Mouse (Mus musculus): ENCODE measurements around the gene Polr3c. TPM values are rescaled to one million over a fixed set of nuclear protein-coding genes. Genes with fewer than 3 reads are reported as not detected.

Polr3c gene
- polyA plus RNA-seq, 1 experiment from 2014 or later: 33.7 TPM

- Histone ChIP-seq H3K4me2 (ENCODE audit: low read length) (peak overlapping the region; percentile 76), H3K4me3 (ENCODE audit: low read length) (peak overlapping the region; percentile 35), H3K36me3 (ENCODE audit: control insufficient read depth, insufficient read depth, low read length) (no peaks in the 10 kb centered on the region), H3K9me3 (ENCODE audit: control insufficient read depth, low read length) (no peaks in the 10 kb centered on the region), H3K27ac (ENCODE audit: low read depth, low read length) (peak overlapping the region; percentile 62; the same call in 1 of the 2 replicates), H3K4me1 (ENCODE audit: control insufficient read depth, insufficient read depth, low read depth, low read length) (peaks cover 14% of the 10 kb centered on the region; the same call in 1 of the 2 replicates), H3K9ac (ENCODE audit: low read depth, low read length) (peak overlapping the region; percentile 54), H3K27me3 (replicated peaks; ENCODE audit: control insufficient read depth, insufficient read depth, low read length) (no peaks in the 10 kb centered on the region)
- WGBS: 6% methylated on average over 17 of the region's 18 CpGs
- peak; percentile 89 for ATAC-seq
These were observed 63.8 kb downstream of the Polr3c start for GRCm38 (mm10) chr3:96663432-96664239.

- peak; percentile 41 for ATAC-seq
- peak overlapping the region; percentile 62; the same call in 1 of the 2 replicates for H3K27ac ChIP-seq (ENCODE audit: low read depth, low read length)
- peak overlapping the region; percentile 76 for H3K4me2 ChIP-seq (ENCODE audit: low read length)
- whole genome bisulfite sequencing: 45% methylated on average over 8 of the region's 8 CpGs
- H3K27me3 ChIP-seq (replicated peaks; ENCODE audit: control insufficient read depth, insufficient read depth, low read length): no peaks in the 10 kb centered on the region
- no peaks in the 10 kb centered on the region for H3K36me3 ChIP-seq (ENCODE audit: control insufficient read depth, insufficient read depth, low read length)
- H3K9me3 ChIP-seq (ENCODE audit: control insufficient read depth, low read length): no peaks in the 10 kb centered on the region
- peak overlapping the region; percentile 54 for H3K9ac ChIP-seq (ENCODE audit: low read depth, low read length)
- peaks cover 14% of the 10 kb centered on the region; the same call in 1 of the 2 replicates for H3K4me1 ChIP-seq (ENCODE audit: control insufficient read depth, insufficient read depth, low read depth, low read length)
- peak overlapping the region; percentile 35 for H3K4me3 ChIP-seq (ENCODE audit: low read length)
These were observed 64.6 kb downstream of the Polr3c start for GRCm38 (mm10) chr3:96662731-96663316.

Other genes with a start within 250 kb of the Polr3c start
- 3.3 and 3.5 TPM in 2 replicates for gene Hfe2, start 202.5 kb downstream of the Polr3c start, polyA plus RNA-seq (2015; fragmentation: Nextera tagmentation; extraction: Ambion mirVana)
- gene Txnip, start 169.7 kb downstream of the Polr3c start, polyA plus RNA-seq (2015; fragmentation: Nextera tagmentation; extraction: Ambion mirVana): 51.0 and 53.6 TPM in 2 replicates
- 1.0 and 1.9 TPM in 2 replicates for gene Gm16253, start 150.6 kb downstream of the Polr3c start, polyA plus RNA-seq (2015; fragmentation: Nextera tagmentation; extraction: Ambion mirVana)
- gene Polr3gl, start 133.4 kb downstream of the Polr3c start, polyA plus RNA-seq (2015; fragmentation: Nextera tagmentation; extraction: Ambion mirVana): 31.0 and 33.3 TPM in 2 replicates
- gene Ankrd34a, start 131.0 kb downstream of the Polr3c start, polyA plus RNA-seq (2015; fragmentation: Nextera tagmentation; extraction: Ambion mirVana): 21.5 and 23.9 TPM in 2 replicates
- 5.1 and 5.8 TPM in 2 replicates for gene Lix1l, start 126.5 kb downstream of the Polr3c start, polyA plus RNA-seq (2015; fragmentation: Nextera tagmentation; extraction: Ambion mirVana)
- 110 and 113 TPM in 2 replicates for gene Rbm8a, start 97.7 kb downstream of the Polr3c start, polyA plus RNA-seq (2015; fragmentation: Nextera tagmentation; extraction: Ambion mirVana)
- gene Pex11b, start 92.3 kb downstream of the Polr3c start, polyA plus RNA-seq (2015; fragmentation: Nextera tagmentation; extraction: Ambion mirVana): 62.4 and 66.2 TPM in 2 replicates
- 0.06 and 0.10 TPM in 2 replicates for gene Gm42957, start 92.2 kb downstream of the Polr3c start, polyA plus RNA-seq (2015; fragmentation: Nextera tagmentation; extraction: Ambion mirVana)
- 0.85 and 1.1 TPM in 2 replicates for gene Itga10, start 82.0 kb downstream of the Polr3c start, polyA plus RNA-seq (2015; fragmentation: Nextera tagmentation; extraction: Ambion mirVana)
- 2.5 and 2.8 TPM in 2 replicates for gene Ankrd35, start 57.5 kb downstream of the Polr3c start, polyA plus RNA-seq (2015; fragmentation: Nextera tagmentation; extraction: Ambion mirVana)
- 43.4 and 44.3 TPM in 2 replicates for gene Pias3, start 31.2 kb downstream of the Polr3c start, polyA plus RNA-seq (2015; fragmentation: Nextera tagmentation; extraction: Ambion mirVana)
- 20.4 and 22.4 TPM in 2 replicates for gene Nudt17, start 19.1 kb downstream of the Polr3c start, polyA plus RNA-seq (2015; fragmentation: Nextera tagmentation; extraction: Ambion mirVana)
- gene Rnf115, start within 50 bp of the Polr3c start, polyA plus RNA-seq (2015; fragmentation: Nextera tagmentation; extraction: Ambion mirVana): 72.2 and 82.0 TPM in 2 replicates
- 0.15 and 0.32 TPM in 2 replicates for gene Pdzk1, start 101.7 kb upstream of the Polr3c start, polyA plus RNA-seq (2015; fragmentation: Nextera tagmentation; extraction: Ambion mirVana)
- gene Cd160, start 101.7 kb upstream of the Polr3c start, polyA plus RNA-seq (2015; fragmentation: Nextera tagmentation; extraction: Ambion mirVana): 0.16 and 0.21 TPM in 2 replicates
- gene Gja5, start 177.1 kb upstream of the Polr3c start, polyA plus RNA-seq (2015; fragmentation: Nextera tagmentation; extraction: Ambion mirVana): 2.1 and 3.3 TPM in 2 replicates
- gene Gpr89, start 177.7 kb upstream of the Polr3c start, polyA plus RNA-seq (2015; fragmentation: Nextera tagmentation; extraction: Ambion mirVana): 35.1 and 41.1 TPM in 2 replicates
- gene Gja8, start 198.4 kb upstream of the Polr3c start, polyA plus RNA-seq (2015; fragmentation: Nextera tagmentation; extraction: Ambion mirVana): 0.03 and 0.04 TPM in 2 replicates